Mouse (Mus musculus) cerebellum, adult 2 months (tissue): ENCODE measurements around the gene Shank2.

ENCODE experiments used
- CTCF ChIP-seq: fragments of 200-500 bp; IDR thresholded peaks from 2 replicates; pipeline ENCODE4 v1.5.1; 2011; ENCODE audit warnings: low read depth, mild to moderate bottlenecking, control low read depth, low read length, moderate library complexity, borderline replicate concordance; ENCODE audit not compliant: insufficient read depth
- POLR2A ChIP-seq: fragments of 200-500 bp; IDR thresholded peaks from 2 replicates; pipeline ENCODE4 v1.6.1; 2011; ENCODE audit warnings: low read length, control low read depth, borderline replicate concordance; ENCODE audit not compliant: insufficient read depth

GRCm38 (mm10) chr7:144207100-144207499, 205.4 kb downstream of the Shank2 start:
- TF ChIP-seq CTCF (no peak), POLR2A (no peak)
